Mouse (Mus musculus) forelimb bud, embryonic 11.5 days (tissue): ENCODE data around the gene Rab4b.

Source experiments
- DNase-seq: peaks from one replicate; pipeline ENCODE4 v3.0.0-alpha.2; 2012; ENCODE audit warnings: low read depth, low spot score

Rab4b gene

DNA sequence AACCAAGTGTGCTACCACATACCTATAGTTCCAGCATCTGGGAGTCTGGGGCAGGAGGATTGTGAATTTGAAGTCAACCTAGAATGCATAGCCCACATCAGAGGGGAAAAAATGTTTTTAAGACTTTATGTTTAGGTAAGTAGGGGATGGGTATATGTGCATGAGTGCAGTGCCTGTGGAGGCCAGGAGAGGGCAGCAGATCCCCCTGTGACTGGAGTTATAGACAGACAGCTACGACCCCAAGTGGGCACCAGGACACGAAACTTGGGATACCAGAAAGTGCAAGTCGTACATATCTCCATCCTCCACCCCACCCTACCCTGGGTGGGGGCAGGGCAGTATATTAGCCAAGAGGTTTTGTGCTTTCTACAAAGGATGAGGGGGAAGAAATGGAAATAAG is 6.3 kb upstream of the Rab4b start:
- peak; percentile 35 for DNase-seq

DNA sequence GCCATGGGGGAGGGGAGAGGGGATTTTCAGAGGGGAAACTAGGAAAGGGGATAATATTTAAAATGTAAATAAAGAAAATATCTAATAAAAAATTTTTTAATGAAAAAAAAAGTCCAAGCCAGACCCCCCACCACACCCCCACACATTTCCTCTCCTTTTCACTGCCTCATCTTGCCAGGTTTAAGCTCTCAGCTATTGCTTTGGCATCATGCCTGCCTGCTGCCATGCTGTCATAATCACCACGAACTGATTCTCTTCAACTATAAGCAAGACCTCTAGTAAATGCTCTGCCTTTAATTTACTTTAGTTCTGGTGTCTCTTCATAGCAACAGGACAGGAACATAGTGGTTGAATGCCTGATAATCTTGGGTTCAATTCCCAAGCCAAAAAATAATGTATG is 3.8 kb upstream of the Rab4b start:
- DNase-seq, result no peak

DNA sequence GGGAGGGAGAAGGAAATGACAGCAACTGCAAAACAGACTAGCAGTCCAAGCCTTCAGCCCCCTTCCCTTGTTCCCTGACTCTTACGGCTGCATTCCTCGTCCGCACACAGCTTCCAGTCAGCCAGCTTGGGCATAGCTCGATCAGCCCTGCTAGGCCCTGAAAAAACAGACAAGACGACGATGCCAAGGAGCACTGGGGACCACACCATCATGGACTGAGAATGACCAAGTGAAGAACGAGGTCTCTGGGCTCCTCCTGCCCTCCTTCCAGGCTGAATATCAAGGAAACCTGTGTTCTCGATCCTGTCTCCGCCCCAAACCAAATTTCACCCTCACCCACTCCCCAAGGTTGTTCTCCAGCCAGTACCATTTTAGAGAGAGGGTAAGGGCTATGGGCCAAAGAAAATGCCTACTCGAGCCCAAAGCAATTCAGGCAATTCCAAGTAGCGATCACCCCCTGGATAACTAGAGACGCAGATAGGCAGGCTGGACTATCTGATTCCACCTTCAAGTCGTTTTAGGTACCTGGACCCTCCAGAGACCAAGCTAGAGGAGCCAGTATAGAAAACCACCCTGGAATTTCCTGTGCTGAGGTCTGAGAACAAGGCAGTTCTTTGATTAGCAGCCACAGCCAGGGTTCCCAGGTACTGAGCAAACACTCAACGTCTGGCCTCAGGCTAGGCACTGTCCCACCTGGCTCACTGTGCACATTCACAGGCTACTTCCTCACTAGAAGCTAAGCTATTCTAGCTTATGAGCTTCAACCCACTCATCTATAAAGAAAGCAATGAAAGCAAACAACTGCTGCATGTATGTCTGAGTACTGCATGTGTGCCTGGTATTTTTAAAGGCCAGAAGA is 2.4 kb upstream of the Rab4b start, which contains the start of the genes Gm21983 and Mia:
Gene Gm21983 (minus strand): TSS at position 250 of the 859 bp plus-strand sequence.
Gene Mia (minus strand): TSS at position 321 of the 859 bp plus-strand sequence.
- no peak for DNase-seq

DNA sequence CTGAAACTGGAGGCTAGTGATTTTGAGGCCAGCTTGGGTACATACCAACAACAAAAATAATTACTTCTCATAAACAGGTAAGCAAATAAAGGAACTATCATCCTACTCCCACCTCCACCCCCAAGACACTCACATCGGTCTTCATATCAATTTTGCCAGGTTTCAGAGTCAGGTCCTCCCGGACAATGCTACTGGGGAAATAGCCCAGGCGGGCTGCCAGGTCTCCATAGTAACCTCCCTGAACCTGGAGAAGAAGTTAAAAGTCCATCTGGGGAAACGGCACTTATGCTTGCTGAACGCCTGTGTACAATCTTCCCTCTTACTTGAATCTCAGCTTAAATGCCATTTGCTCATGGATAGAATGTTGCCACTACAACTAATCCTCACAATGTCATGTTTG is 1.3 kb upstream of the Rab4b start:
- DNase-seq, result no peak

DNA sequence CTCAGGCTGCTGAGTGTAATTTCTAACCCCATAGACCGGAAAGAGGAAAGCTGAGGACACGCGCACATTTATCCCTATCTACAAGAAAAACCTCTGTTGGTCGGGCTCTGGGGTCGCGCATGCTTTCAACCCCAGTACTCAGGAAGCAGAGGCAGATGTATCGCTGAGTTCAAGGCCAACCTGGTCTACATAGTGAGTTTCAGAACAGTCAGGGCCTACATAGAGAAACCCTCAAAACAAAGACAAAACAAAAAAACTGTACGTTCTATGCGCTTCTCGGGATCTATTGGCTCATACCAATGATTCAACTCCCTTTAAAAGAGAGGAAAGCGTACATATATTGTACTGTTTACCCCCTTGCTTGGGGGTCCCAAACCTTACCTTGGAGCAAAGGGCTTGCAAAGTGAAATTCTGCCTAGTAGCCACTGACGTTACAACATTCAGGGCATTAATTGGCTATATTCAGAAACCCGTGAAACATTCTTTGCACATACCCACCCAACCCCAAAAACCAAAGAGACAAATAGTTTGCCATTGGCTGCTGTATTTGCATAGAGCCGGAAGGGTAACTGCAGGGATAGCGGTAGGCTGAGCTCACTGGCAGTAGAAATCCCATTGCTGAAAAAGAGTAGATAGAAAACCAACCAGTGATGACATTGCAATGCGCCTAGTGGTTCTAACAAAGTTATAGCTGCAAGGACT is 672 bp upstream of the Rab4b start:
- no peak for DNase-seq

DNA sequence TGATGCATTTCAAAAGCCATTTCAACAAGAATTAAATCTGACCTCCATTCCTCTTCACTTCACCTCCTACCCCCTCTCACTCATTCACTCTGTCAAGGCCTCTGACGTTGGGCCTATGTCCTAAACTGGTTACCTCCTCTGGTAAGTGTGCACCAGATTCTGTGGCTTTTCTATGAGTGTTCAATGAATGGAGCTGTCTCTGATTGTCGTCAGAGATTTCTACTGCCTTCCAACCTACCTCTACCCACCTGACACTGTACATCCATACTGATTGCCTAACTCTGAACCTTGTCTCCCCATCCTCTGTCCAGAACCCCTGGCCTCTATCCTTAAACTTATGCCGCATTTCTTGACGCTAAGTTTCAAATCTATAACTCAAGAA is 763 bp downstream of the Rab4b start:
- DNase-seq, result no peak

DNA sequence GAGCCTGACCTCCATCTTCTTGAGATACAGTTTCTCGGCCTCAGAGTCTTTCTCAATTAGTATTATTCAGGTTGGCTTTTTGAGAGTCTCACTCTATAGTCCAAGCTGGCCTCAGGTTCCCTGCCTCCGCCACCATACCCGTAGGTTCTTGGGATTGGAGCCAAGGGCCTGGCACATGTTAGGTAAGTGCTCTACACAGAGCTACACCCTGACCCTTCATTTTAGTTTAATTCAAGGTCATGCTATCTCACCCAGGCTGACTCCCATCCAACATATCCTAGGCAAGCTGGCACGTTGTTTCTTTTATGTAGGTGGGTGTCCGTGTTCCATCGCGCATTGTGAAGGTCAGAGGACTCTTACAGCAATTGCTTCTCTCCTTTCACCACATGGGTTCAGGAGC is 3.8 kb downstream of the Rab4b start:
- no peak for DNase-seq

DNA sequence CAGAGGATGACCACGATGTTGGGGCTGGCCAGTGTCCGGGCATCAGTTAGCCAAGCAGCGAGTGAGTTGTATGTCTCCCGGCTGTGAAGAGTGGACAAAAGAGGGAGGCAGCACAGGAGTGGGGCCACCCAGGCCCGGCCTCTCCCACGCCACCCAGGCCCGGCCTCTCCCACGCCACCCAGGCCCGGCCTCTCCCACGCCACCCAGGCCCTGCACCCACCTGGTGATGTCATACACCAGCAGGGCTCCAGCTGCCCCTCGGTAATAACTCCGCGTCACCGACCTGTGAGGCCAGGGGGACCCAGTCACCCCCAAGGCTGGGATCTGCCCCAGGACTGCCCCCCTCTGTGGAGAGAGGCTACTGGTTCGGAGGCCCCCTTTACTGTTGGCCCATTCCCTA is 4.2 kb downstream of the Rab4b start:
- DNase-seq, result no peak

DNA sequence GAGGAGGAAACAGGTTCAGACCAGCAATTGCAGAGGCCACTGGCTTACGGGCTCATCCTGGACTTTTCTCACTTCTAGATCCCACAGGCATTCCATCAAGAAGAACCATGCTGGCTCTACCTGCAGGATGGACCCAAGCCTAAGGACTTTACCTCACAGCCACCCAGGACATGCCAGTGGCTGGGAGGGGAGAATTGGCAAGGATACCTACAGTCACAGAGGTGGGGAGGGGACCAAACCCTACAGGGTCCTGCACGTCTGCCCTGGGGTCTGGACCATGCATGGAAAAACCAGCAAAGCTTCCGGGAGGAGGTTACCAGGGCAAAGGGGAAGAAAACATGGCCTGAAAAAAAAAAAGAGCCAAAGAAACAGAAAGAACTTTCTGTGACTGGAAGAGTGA is 7.7 kb downstream of the Rab4b start:
- DNase-seq, result no peak

DNA sequence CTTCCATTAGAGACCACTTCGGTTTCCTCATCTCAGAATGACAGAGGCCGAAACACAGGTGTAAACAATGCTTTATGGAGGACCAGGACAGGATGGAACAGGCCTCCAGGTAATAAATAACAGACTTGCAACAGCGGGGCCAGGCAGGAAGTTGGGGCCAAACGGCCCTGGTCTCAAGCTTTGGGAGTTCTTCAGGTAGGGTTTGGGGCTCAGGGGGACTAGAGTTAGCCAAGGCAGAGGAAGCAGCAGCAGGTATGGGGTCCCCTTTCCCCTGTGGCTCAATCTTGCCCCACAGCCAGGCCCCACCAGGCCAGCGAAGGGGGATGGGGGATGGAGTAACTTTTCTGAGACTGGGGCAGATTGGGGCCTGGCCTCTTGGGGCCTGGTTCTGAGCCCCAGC is 10.3 kb downstream of the Rab4b start:
- no peak for DNase-seq

DNA sequence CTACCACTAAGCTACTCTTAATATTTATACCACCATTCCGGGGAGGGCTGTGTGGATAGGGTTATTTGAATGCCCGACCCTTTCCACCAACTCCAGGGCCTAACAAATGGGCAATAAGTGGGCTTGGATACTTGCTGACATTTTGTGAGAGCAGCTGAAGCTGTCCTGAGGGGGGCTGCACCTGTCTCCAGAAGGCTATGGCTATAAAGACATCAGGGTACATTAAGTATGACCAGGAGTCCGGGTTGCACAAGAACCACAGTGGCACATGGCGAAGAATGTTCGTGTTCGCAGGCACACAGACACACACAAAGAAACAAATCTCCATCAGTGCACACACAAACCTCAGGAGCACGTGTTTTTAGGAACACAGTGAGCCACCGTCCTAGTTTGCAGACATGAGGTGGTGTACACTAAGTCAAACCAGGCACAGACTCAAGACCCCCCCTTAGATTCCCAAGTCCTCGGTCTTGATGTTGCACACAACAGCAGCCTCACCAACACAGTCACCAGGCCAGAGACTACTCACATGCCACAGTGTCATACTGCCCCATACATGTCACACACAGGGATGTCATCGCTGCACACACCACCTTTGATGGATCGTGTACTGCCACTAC is 11.1 kb downstream of the Rab4b start:
- no peak for DNase-seq

DNA sequence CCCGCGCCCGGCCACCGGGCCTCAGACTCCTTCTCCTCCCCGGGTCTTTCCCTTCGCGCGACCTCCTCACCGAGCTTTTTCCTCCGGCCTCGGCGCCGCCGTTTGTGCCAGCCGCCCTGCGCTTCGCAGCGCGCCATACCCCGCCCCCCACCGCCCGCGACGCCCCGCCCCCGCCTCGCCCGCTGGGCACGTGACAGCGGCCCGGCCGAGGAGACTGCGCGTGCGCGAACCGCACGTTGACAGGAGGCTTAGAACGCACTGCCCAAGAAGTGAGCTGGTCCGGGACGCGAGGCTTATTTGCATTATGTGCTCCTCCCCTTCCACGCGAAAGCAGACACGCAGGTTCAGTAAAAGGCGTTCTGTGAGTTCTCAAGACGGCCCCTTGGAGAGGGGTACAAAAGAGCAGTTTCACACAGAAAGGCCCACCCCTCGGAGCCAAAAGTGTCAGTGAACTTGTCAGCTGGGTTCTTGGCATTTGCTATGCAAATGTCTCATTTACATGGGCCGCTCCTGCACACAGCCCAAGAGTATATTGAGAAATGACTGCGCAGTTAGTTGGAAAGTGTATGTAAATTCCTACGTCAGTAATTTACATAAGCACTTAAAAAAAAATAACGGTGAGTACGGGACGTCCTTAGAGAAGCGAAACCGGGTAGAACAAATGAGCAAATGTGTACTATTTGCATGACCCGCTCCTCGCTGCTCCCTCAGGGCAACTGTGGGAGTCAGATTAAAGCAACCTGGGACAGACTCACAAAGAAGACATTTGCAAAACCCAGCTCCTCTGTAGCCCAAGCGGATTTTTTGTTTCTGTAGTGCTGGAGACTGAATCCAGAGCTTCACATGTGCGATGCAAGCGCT is 11.9 kb downstream of the Rab4b start, which contains the start of gene Egln2:
Gene Egln2 (minus strand): TSS at position 189 of the 861 bp plus-strand sequence.
- DNase-seq, result peak; percentile 93

DNA sequence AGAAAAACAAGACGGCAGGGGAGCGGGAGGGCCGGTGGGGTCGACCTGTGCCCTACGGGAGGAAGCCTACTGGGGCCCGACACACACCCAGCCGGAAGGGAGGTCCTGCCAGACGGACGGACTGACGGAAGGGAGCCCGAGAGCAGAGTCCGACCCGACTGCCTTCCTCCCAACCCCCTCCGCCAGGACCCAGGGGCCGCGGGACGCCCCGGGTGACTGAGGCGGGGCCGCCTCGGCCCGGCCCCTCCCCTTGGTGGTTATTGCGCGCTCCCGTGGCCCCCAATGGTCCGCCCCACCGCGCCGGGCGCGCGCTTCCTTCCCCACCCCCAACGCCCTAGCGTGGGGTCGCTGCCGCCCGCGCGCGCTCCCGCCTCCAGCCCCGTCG is 12.5 kb downstream of the Rab4b start:
- peak; percentile 79 for DNase-seq

DNA sequence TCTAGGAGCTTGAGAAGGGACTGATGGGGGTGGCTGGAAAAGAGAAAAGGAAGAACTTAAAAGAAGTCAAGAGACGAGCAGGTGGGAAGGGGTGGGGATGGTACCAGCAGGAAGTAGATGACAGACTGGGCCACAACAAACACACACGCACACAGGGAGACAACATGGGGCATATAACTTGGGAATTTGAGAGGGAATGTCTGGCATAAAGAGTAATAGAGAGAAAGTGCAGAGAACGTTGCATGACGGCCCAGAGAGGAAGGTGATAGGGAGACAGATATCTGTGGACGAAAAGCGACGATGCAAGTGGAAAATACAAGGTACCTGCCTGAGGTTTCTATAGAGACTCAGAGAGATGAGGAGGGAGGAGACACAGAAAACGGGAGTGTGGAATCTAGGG is 13.0 kb downstream of the Rab4b start:
- DNase-seq, result no peak

DNA sequence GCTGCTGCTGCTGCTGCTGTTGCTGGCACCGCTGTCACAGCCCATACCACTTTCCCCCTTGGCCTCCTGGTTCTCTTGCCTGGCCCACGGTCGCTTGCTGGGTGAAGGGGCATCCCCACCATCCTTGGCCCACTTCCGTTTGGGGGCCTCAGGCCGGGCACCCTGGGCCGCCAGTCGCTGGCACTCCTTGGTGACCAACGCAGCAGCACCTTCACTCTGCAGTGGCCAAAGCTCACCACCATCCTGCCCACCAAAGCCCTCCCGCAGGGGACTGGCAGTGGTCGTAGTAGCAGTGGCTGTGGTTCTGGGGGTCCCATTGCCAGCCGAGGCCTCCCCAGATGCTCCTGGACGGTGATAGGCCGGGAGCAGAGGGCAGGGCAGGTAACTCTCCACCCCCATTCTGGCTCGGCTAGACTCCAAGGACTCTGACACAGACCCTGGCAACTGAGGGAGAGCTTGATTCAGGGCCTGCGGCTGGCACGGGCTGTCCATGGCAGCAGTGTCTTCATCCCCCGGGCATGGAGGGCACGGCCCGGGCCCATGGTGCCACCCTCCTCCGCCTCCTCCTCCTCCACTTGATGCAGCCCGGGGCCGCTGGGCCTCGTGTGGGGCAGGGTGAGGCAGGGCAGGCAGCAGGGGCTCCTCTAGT is 13.6 kb downstream of the Rab4b start:
- no peak for DNase-seq

DNA sequence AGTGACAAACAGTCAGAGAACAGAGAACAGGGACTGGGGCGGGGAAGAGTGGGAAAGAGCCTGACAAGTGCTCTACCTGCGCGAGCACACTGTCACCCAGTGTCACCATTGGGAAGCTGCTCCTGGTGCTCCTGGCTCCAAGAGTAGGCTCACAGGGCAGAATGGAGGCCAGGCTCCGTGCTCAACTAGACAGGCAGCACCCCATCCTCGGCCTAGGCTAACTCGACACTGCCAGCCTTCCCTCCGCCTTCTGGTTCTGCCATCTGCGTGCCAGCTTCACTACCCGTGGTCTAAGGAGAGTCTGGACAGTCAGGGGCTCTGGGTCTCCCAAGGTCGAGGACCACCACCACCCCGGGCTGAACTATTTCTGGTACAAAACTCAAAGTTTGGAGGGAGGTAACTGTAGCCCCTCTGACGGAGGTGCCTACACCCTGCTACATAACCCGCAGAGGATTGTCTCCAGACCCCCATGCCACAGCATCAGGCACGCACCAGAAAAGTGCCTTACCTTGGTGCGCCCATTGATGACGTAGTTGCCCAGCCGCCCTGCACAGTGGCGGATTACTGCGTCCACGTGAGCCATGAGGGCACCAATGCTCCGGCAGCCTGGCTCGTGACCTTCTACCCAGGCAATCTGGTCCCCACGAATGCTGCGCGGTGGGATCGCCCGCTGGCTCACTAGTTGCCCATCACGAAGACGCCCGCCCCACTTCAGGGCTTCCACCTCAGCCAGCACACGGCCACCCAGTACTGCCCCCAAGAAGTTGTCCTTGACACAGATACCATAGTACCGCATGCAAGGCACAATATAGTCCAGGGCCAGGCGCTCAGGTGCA is 14.4 kb downstream of the Rab4b start:
- no peak for DNase-seq

DNA sequence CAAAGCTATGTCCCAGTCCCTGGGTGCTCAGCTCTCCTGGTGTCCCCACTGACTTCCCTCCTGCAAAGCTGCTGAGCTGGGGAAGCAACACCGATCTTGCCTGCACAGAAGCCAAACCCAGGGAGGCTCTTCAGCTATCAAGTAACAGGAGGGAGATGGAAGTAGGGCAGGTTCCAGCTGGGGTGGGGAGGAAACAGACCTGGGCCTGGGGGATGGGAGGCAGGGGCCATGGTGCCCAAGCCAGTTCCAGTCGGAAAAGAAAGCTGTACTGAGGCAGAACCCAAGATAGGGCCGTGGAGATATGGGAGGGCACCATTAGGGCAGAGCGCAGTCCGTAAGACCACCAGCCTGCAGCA is 15.3 kb downstream of the Rab4b start:
- DNase-seq, result no peak

DNA sequence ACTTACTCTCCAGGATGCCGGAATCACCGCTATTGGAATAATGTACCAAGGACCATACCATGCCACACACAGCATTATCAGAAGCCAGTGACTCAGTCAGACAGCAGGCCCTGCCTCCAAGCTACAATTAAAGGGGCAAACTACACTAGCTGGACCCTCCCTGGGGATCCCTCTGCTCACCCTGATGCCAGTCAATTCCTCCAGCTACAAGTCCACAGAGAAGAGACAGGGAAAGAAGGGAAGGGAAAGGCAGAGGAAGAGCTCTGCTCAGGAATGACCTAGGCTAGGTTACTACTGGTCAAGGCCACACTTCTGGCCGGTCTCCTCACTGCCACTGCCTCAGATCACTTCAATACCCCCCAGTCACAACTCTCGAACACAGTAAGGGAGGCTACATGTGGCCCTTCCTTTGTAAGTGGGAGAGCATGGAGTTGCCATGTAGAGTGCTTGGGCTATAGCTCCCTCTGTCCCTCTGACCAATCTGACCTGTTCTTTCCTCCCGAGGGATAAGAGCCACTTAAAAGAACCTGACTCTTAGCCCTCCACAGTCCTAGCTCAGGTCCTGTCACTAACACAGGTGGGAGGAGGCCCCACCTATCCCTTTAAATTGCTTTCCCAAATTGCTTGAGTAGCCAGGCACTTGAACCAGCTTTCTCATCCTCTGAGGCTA is 15.8 kb downstream of the Rab4b start:
- no peak for DNase-seq

DNA sequence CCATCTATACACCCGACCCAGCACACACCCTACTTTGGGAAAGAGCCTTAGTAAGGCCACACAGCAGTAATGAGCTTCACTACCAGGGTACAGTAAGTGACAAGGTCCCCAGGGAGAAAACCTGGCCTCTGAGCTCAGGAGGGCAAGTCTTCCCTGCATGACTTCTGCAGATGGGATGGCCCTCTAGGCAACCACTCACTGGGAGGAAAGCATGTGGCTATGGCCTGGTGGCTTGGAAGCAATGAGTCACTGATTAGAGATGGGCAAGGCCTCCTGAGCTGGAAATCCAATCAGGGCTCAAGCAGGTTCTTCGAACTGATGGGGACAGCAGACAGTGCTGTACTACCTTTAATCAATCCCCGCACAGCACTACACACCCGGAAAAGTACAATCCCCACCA is 17.0 kb downstream of the Rab4b start:
- DNase-seq, result no peak

DNA sequence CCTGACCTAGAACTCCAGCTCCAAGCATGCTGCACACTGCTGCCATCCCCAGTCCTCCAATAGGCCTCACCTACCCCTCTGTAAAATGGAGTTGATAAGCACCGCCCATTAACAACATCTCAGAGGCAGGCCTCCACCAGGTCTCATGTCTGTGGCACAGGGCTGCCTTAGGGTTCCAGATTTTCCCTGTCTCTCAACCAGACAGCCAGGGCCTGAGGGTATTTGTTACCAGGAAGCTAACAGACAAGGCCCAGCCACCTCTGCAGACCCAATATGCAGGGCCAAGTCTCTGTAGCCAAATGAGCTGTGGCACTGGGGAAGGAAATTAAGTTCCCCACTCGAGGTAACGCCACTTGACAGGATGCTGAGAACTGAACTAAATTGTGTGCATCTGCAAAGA is 17.8 kb downstream of the Rab4b start:
- no peak for DNase-seq
